Mouse (Mus musculus) ES-Bruce4 (cell line): Measurements from ENCODE around the gene Cul7. TPM values are rescaled to one million over a fixed set of nuclear protein-coding genes. Genes with fewer than 3 reads are reported as not detected.

Source experiments
- H3K27ac ChIP-seq: 2 replicates; pipeline ENCODE4 v1.5.1; 2012; ENCODE audit warnings: low read length, inconsistent platforms; ENCODE audit not compliant: insufficient read depth
- H3K27me3 ChIP-seq: 2 replicates; pipeline ENCODE4 v1.6.1; 2012; ENCODE audit warnings: mild to moderate bottlenecking, low read length, inconsistent platforms; ENCODE audit not compliant: control insufficient read depth, poor library complexity, insufficient read depth, severe bottlenecking
- H3K36me3 ChIP-seq: 2 replicates; pipeline ENCODE4 v1.6.1; 2012; ENCODE audit warnings: inconsistent platforms, mild to moderate bottlenecking, low read length, moderate library complexity; ENCODE audit not compliant: control insufficient read depth, poor library complexity, insufficient read depth, severe bottlenecking
- H3K4me1 ChIP-seq: one replicate; pipeline ENCODE4 v1.8.1; 2011; ENCODE audit warnings: low read length; ENCODE audit not compliant: control insufficient read depth, insufficient read depth
- H3K4me3 ChIP-seq: 2 replicates; pipeline ENCODE4 v1.5.1; 2011; ENCODE audit warnings: low read depth, mild to moderate bottlenecking, low read length
- H3K9ac ChIP-seq: 2 replicates; pipeline ENCODE4 v1.6.1; 2012; ENCODE audit warnings: low read depth, mild to moderate bottlenecking, inconsistent platforms; ENCODE audit not compliant: poor library complexity, severe bottlenecking
- H3K9me3 ChIP-seq: replicated peaks from 2 replicates; pipeline ENCODE4 v1.6.1; 2012; ENCODE audit warnings: mild to moderate bottlenecking, low read length, inconsistent platforms; ENCODE audit not compliant: control insufficient read depth, poor library complexity, insufficient read depth, severe bottlenecking
- CTCF ChIP-seq: IDR thresholded peaks from one replicate; pipeline ENCODE4 v1.8.1; 2011; ENCODE audit warnings: low read depth, low read length
- EP300 ChIP-seq: IDR thresholded peaks from 2 replicates; pipeline ENCODE4 v1.6.1; 2011; ENCODE audit warnings: low read depth, low read length; ENCODE audit not compliant: insufficient read depth
- POLR2A ChIP-seq: IDR thresholded peaks from one replicate; pipeline ENCODE4 v1.8.1; 2011; ENCODE audit warnings: low read length; ENCODE audit not compliant: insufficient read depth
- polyA plus RNA-seq: library from polyadenylated mRNA; stranded (reverse); fragments of >200 nt; gene quantifications from 2 replicates; pipeline ENCODE4 v1.2.4, GENCODE M21; 2011; ENCODE audit warnings: low read depth; ENCODE audit not compliant: missing spikeins, insufficient read depth, insufficient read length

The Cul7 gene
- polyA plus RNA-seq, 1 experiment: 67.1 TPM

- peaks cover 6% of the 10 kb centered on the region; the same call in 1 of the 2 replicates for H3K36me3 ChIP-seq
These were observed 1.2 kb downstream of the Cul7 start for GRCm38 (mm10) chr17:46651292-46651691.

GRCm38 (mm10) chr17:46651755-46652547 lies 1.8 kb downstream of the Cul7 start:
- Histone ChIP-seq H3K27me3 (no peaks in the 10 kb centered on the region), H3K9ac (peak overlapping the region; percentile 69), H3K27ac (no peak overlapping the region), H3K4me1 (no peaks in the 10 kb centered on the region), H3K9me3 (no peaks in the 10 kb centered on the region), H3K36me3 (peaks cover 6% of the 10 kb centered on the region; the same call in 1 of the 2 replicates), H3K4me3 (peak overlapping the region; percentile 79)
- TF ChIP-seq EP300 (no peak), POLR2A (no peak), CTCF (no peak)

More at GRCm38 (mm10) chr17:46651292-46651691, 1.2 kb downstream of the Cul7 start:
- H3K9me3 ChIP-seq: no peaks in the 10 kb centered on the region
- no peak for TF ChIP-seq POLR2A
- no peak for TF ChIP-seq EP300
- TF ChIP-seq CTCF: no peak
- H3K27ac ChIP-seq: no peak overlapping the region
- no peaks in the 10 kb centered on the region for H3K27me3 ChIP-seq
- peak overlapping the region; percentile 79 for H3K4me3 ChIP-seq
- H3K9ac ChIP-seq: peak overlapping the region; percentile 69
- H3K4me1 ChIP-seq: no peaks in the 10 kb centered on the region

DNA sequence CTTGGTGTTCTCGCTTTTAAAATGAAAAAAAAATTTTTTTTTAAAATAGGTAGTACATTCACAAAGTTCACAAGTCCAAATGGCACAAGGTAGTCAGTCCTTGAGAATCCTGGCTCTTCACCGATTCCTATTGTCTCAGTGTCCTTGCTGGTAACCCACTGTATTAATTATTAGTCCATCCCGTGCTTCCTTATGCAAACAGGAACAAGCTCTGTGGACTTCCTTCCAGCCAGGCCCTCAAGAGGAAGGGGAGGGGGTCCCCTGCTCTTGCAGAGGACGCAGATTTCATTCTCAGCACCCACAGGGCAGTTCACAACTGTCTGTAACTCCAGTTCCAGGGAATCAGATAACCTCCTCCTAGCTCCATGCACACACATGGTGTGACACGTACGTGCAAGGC lies 5.9 kb downstream of the Cul7 start:
- H3K36me3 ChIP-seq: no peaks in the 10 kb centered on the region
- no peak overlapping the region for H3K27ac ChIP-seq
- TF ChIP-seq POLR2A (no peak), CTCF (no peak), EP300 (no peak)

DNA sequence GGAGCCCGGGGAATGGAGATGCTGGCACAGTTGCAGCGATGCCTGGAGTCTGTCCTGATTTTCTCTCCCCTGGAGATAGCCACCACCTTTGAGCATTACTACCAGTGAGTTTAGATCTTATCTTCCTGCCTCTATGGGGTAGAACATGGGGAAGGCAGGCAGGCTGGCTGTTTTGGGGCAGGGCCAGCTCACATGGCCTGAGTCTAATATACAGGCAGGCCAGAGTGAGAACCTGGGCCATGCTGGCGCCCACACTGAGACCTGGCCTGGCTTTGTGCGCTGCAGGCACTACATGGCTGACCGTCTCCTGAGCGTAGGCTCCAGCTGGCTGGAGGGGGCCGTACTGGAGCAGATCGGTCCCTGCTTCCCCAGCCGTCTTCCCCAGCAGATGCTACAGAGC lies 11.2 kb downstream of the Cul7 start:
- H3K4me1 ChIP-seq: no peaks in the 10 kb centered on the region
- H3K27ac ChIP-seq: no peak overlapping the region
- H3K9me3 ChIP-seq: no peaks in the 10 kb centered on the region
- no peak for TF ChIP-seq CTCF
- no peak for TF ChIP-seq POLR2A
- TF ChIP-seq EP300: no peak
- H3K9ac ChIP-seq: no peak overlapping the region
- no peaks in the 10 kb centered on the region for H3K27me3 ChIP-seq
- H3K4me3 ChIP-seq: no peak overlapping the region
- H3K36me3 ChIP-seq: peaks cover 3% of the 10 kb centered on the region; the same call in 1 of the 2 replicates

More for the DNA sequence above, 5.9 kb downstream of the Cul7 start:
- Histone ChIP-seq H3K9me3 (no peaks in the 10 kb centered on the region), H3K4me1 (no peaks in the 10 kb centered on the region), H3K27me3 (no peaks in the 10 kb centered on the region), H3K9ac (no peak overlapping the region), H3K4me3 (no peak overlapping the region)

- no peak overlapping the region for H3K27ac ChIP-seq
- H3K9ac ChIP-seq: no peak overlapping the region
- peaks cover 3% of the 10 kb centered on the region; the same call in 1 of the 2 replicates for H3K36me3 ChIP-seq
- no peaks in the 10 kb centered on the region for H3K9me3 ChIP-seq
- no peak overlapping the region for H3K4me3 ChIP-seq
- TF ChIP-seq POLR2A (no peak), CTCF (no peak), EP300 (no peak)
- no peaks in the 10 kb centered on the region for H3K4me1 ChIP-seq
- H3K27me3 ChIP-seq: no peaks in the 10 kb centered on the region
These were observed 11.8 kb downstream of the Cul7 start for GRCm38 (mm10) chr17:46661981-46662380.

DNA sequence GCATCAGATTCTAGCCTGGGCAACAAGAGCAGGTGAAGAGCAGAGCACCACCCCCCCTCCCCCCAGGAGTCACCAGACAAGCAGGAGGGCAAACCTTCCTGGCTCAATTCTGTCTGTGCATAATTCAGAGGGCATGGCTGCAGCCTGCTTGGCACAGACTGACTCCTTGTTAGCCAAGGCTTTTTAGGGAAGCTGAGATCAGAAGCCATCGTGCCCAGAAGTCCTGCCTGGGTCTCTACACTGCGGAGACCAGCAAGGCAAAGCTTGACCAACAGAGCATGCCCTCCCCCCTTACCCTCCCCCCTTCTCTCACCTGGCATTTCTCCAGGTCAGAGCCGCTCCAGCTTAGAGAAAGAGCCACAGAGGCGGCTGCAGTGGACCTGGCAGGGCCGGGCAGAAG lies 12.6 kb downstream of the Cul7 start:
- no peak overlapping the region for H3K4me3 ChIP-seq
- no peak overlapping the region for H3K9ac ChIP-seq
- H3K36me3 ChIP-seq: peaks cover 3% of the 10 kb centered on the region; the same call in 1 of the 2 replicates
- no peaks in the 10 kb centered on the region for H3K27me3 ChIP-seq
- no peaks in the 10 kb centered on the region for H3K9me3 ChIP-seq
- TF ChIP-seq POLR2A (no peak), CTCF (no peak), EP300 (no peak)
- no peak overlapping the region for H3K27ac ChIP-seq
- H3K4me1 ChIP-seq: no peaks in the 10 kb centered on the region
